In the genomic region with DNA sequence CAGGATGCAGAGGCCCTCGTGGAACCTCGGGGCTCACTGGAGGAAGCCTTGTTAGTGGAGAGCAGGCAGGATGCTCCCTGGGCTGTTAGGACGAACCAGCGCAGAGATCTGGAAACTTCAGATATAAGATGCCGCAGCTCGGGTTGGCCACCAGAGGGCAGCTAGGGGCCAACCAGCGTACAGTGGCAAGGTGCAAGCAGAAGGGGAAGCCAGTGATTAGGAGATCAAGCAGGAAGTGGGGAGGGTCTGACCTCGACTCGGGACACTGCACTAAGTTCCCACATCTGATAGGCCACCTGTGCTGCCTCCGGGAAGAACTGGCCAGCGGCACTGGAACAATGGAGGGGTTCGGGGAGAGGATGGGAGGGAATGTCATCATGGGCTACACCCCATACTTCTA, we compare ENCODE assay signal across 8 mouse cellular contexts. TPM values are rescaled to one million over a fixed set of nuclear protein-coding genes. Genes with fewer than 3 reads are reported as not detected.
DNase-seq lines count a peak whose midpoint lies in the region; ATAC-seq and TF ChIP-seq lines count a peak whose summit lies in the region.

No protein-coding gene starts in this region.

- H3K9ac ChIP-seq in MEL (ENCODE audit: control insufficient read depth, low read depth, low read length, poor library complexity, severe bottlenecking): no peak overlapping the region
- no peak overlapping the region for H3K9ac ChIP-seq in forebrain, postnatal 0 days

- H3K4me2 ChIP-seq in forebrain, postnatal 0 days (ENCODE audit: low read depth): no peak overlapping the region

- no peaks in the 10 kb centered on the region for H3K27me3 ChIP-seq in MEL (ENCODE audit: control insufficient read depth in 1 of 2, insufficient read depth in 2 of 2, low read length in 2 of 2)
- H3K27me3 ChIP-seq in forebrain, postnatal 0 days (ENCODE audit: insufficient read depth, low read length): no peaks in the 10 kb centered on the region
- H3K27me3 ChIP-seq in hindbrain, embryonic 10.5 days (ENCODE audit: insufficient read depth, poor library complexity, severe bottlenecking): no peaks in the 10 kb centered on the region

- peak overlapping the region in 1 of 2 experiments; percentile 31; a peak in 1 of 4 replicates for H3K4me3 ChIP-seq in MEL (ENCODE audit: control insufficient read depth in 1 of 2, insufficient read depth in 1 of 2, low read depth in 2 of 2, low read length in 2 of 2)
- H3K4me3 ChIP-seq in forebrain, postnatal 0 days (ENCODE audit: low read depth, low read length): no peak overlapping the region
- no peak overlapping the region for H3K4me3 ChIP-seq in hindbrain, embryonic 10.5 days

- DNase-seq in MEL (ENCODE audit: low read depth, low spot score): peak; percentile 89
- peak; percentile 50 for DNase-seq in cerebellum, adult 11 months
- peak; percentile 81 for DNase-seq in forebrain, postnatal 0 days
- peak; percentile 72 for DNase-seq in hindbrain, embryonic 10.5 days (ENCODE audit: low spot score)
- peak; percentile 45 for DNase-seq in layer of hippocampus, adult 9-10 months (ENCODE audit: low spot score)
- DNase-seq in lung, postnatal 14 days: peak; percentile 69
- peak; percentile 82 for DNase-seq in retina, postnatal 1 day
- peak; percentile 76 for DNase-seq in thymus, postnatal 4 days

- TF ChIP-seq RAD21 in MEL (IDR thresholded peaks at IDR 0.05; ENCODE audit: low read depth, low read length): peak; percentile 86

- TF ChIP-seq EP300 in MEL (IDR thresholded peaks at IDR 0.05; ENCODE audit: low read depth in 1 of 2, low read length in 2 of 2): peak; percentile 14 to 51; a peak in 1 of 4 replicates

- TF ChIP-seq POLR2A in MEL (IDR thresholded peaks at IDR 0.05; ENCODE audit: control insufficient read depth in 1 of 2, insufficient read depth in 1 of 2, low read depth in 1 of 2, low read length in 2 of 2, poor library complexity in 1 of 2): no peak

- no peaks in the 10 kb centered on the region for H3K79me2 ChIP-seq in MEL (ENCODE audit: control insufficient read depth, insufficient read depth, low read length, poor library complexity)

- TF ChIP-seq CTCF in MEL (IDR thresholded peaks at IDR 0.05 in 2 of 3, conservative IDR thresholded peaks at IDR 0.05 in 1 of 3; ENCODE audit: control insufficient read depth in 1 of 3, insufficient read depth in 1 of 3, low read depth in 2 of 3, low read length in 3 of 3, poor library complexity in 1 of 3, severe bottlenecking in 1 of 3): peak; percentile 89 to 99 (median 99)
- TF ChIP-seq CTCF in forebrain, postnatal 0 days (IDR thresholded peaks at IDR 0.05; ENCODE audit: low read depth): peak; percentile 96

- ATAC-seq in forebrain, postnatal 0 days: peak; percentile 87

- H3K4me1 ChIP-seq in MEL (ENCODE audit: control insufficient read depth in 1 of 2, insufficient read depth in 2 of 2, low read length in 2 of 2): 0 out of 4 replicates have a peak, but pooled peaks cover 0 to 5% of the 10 kb centered on the region in 2 experiments
- no peaks in the 10 kb centered on the region for H3K4me1 ChIP-seq in forebrain, postnatal 0 days (ENCODE audit: insufficient read depth)
- peaks cover 3% of the 10 kb centered on the region for H3K4me1 ChIP-seq in hindbrain, embryonic 10.5 days (replicated peaks)

- H3K9me3 ChIP-seq in MEL (replicated peaks; ENCODE audit: insufficient read depth, low read length): no peaks in the 10 kb centered on the region
- H3K9me3 ChIP-seq in forebrain, postnatal 0 days (ENCODE audit: low read length): no peaks in the 10 kb centered on the region
- H3K9me3 ChIP-seq in hindbrain, embryonic 10.5 days: peaks cover 4% of the 10 kb centered on the region; the same call in 1 of the 2 replicates

- no peaks in the 10 kb centered on the region for H3K36me3 ChIP-seq in MEL (ENCODE audit: control insufficient read depth in 1 of 2, insufficient read depth in 2 of 2, low read length in 2 of 2)
- H3K36me3 ChIP-seq in forebrain, postnatal 0 days (ENCODE audit: insufficient read depth): peaks cover 46% of the 10 kb centered on the region
- peaks cover 23% of the 10 kb centered on the region for H3K36me3 ChIP-seq in hindbrain, embryonic 10.5 days

- no peak overlapping the region for H3K27ac ChIP-seq in MEL (ENCODE audit: control insufficient read depth, low read depth, low read length)
- no peak overlapping the region for H3K27ac ChIP-seq in forebrain, postnatal 0 days (ENCODE audit: low read depth, low read length)
- H3K27ac ChIP-seq in hindbrain, embryonic 10.5 days: 0 out of 2 replicates have a peak overlapping the region, but pooled peaks have one; percentile 30

- WGBS in forebrain, postnatal 0 days: 6% methylated on average over 12 of the region's 12 CpGs
- 8% methylated on average over 12 of the region's 12 CpGs for WGBS in hindbrain, embryonic 10.5 days

TF ChIP-seq in MEL, 35 proteins besides CTCF, POLR2A, EP300 and RAD21:
- TF ChIP-seq GATA1 (IDR thresholded peaks at IDR 0.05; ENCODE audit: low read depth, low read length): peak; percentile 58
- no peak for TF ChIP-seq UBTF (IDR thresholded peaks at IDR 0.05; ENCODE audit: borderline replicate concordance, insufficient read depth, low read depth, low read length)
- TF ChIP-seq USF2 (IDR thresholded peaks at IDR 0.05; ENCODE audit: borderline replicate concordance in 1 of 2, insufficient read depth in 1 of 2, low read depth in 1 of 2, low read length in 2 of 2): no peak
- TF ChIP-seq SIN3A (IDR thresholded peaks at IDR 0.05; ENCODE audit: low read length): peak; percentile 62; the same call in 1 of the 2 replicates
- no peak for TF ChIP-seq JUND (IDR thresholded peaks at IDR 0.05; ENCODE audit: low read depth, low read length)
- TF ChIP-seq MYB (IDR thresholded peaks at IDR 0.05; ENCODE audit: low read depth, low read length): no peak
- TF ChIP-seq TCF12 (IDR thresholded peaks at IDR 0.05; ENCODE audit: low read depth, low read length): peak; percentile 37; the same call in 1 of the 2 replicates
- TF ChIP-seq HCFC1 (IDR thresholded peaks at IDR 0.05; ENCODE audit: low read depth, low read length): peak; percentile 45; the same call in 1 of the 2 replicates
- no peak for TF ChIP-seq MEF2A (IDR thresholded peaks at IDR 0.05; ENCODE audit: extremely low read depth, insufficient replicate concordance, low read depth, low read length, poor library complexity, severe bottlenecking)
- 0 out of 2 replicates have a peak, but pooled peaks have one; percentile 42 for TF ChIP-seq MYC (IDR thresholded peaks at IDR 0.05; ENCODE audit: low read depth, low read length)
- no peak for TF ChIP-seq CHD1 (IDR thresholded peaks at IDR 0.05; ENCODE audit: low read depth, low read length)
- TF ChIP-seq ELF1 (IDR thresholded peaks at IDR 0.05; ENCODE audit: low read depth, low read length): peak; percentile 84
- no peak for TF ChIP-seq CHD2 (IDR thresholded peaks at IDR 0.05; ENCODE audit: low read length)
- peak; percentile 94 for TF ChIP-seq ZC3H11A (IDR thresholded peaks at IDR 0.05; ENCODE audit: low read depth, low read length)
- 0 out of 2 replicates have a peak, but pooled peaks have one; percentile 8 for TF ChIP-seq NRF1 (IDR thresholded peaks at IDR 0.05; ENCODE audit: insufficient read depth, low read depth, low read length, poor library complexity, severe bottlenecking)
- TF ChIP-seq MAX (IDR thresholded peaks at IDR 0.05; ENCODE audit: low read length): no peak
- no peak for TF ChIP-seq E2F4 (IDR thresholded peaks at IDR 0.05; ENCODE audit: borderline replicate concordance, low read depth, low read length)
- TF ChIP-seq RCOR1 (IDR thresholded peaks at IDR 0.05; ENCODE audit: low read depth, low read length): 0 out of 2 replicates have a peak, but pooled peaks have one; percentile 23
- peak; percentile 83; the same call in 1 of the 2 replicates for TF ChIP-seq MAZ (IDR thresholded peaks at IDR 0.05; ENCODE audit: low read depth, low read length)
- peak; percentile 100 for TF ChIP-seq SMC3 (IDR thresholded peaks at IDR 0.05; ENCODE audit: low read depth, low read length)
- TF ChIP-seq TBP (IDR thresholded peaks at IDR 0.05; ENCODE audit: low read depth, low read length): no peak
- no peak for TF ChIP-seq MAFK (IDR thresholded peaks at IDR 0.05; ENCODE audit: borderline replicate concordance, low read depth, low read length)

RNA-seq across cellular contexts. Expression of a gene that starts 35.0 kb away (rescaled TPM):
- total RNA-seq in MEL (2012; rRNA removed): 47.0 and 49.0 TPM in 2 replicates
- polyA plus RNA-seq in MEL (2012; ENCODE audit: insufficient read depth in 1 of 2, insufficient read length in 2 of 2, low read depth in 1 of 2, low replicate concordance in 2 of 2, missing spikeins in 1 of 2): 10 to 100 TPM in 1 of 2 experiments, not detected in 1; 49.4 TPM
- 52.3 and 57.2 TPM in 2 replicates for total RNA-seq in forebrain, postnatal 0 days (2014; rRNA removed)
- polyA plus RNA-seq in forebrain, postnatal 0 days (2015; fragmentation: Nextera tagmentation; extraction: Ambion mirVana): 40.5 and 50.2 TPM in 2 replicates
- 61.0 and 68.8 TPM in 2 replicates for polyA plus RNA-seq in hindbrain, embryonic 10.5 days (2016; fragmentation: Nextera tagmentation; extraction: Ambion mirVana)

RNA-seq across cellular contexts. Expression of a gene that starts 35.6 kb away (rescaled TPM):
- total RNA-seq in MEL (2012; rRNA removed): 8.1 and 10.5 TPM in 2 replicates
- 10 to 100 TPM in 1 of 2 experiments, not detected in 1; 19.7 TPM for polyA plus RNA-seq in MEL (2012; ENCODE audit: insufficient read depth in 1 of 2, insufficient read length in 2 of 2, low read depth in 1 of 2, low replicate concordance in 2 of 2, missing spikeins in 1 of 2)
- total RNA-seq in forebrain, postnatal 0 days (2014; rRNA removed): 9.8 and 14.9 TPM in 2 replicates
- polyA plus RNA-seq in forebrain, postnatal 0 days (2015; fragmentation: Nextera tagmentation; extraction: Ambion mirVana): 13.0 and 16.6 TPM in 2 replicates
- polyA plus RNA-seq in hindbrain, embryonic 10.5 days (2016; fragmentation: Nextera tagmentation; extraction: Ambion mirVana): 14.2 and 14.7 TPM in 2 replicates
